Mouse (Mus musculus): ENCODE results near the gene Fip1l1. TPM values are rescaled to one million over a fixed set of nuclear protein-coding genes. Genes with fewer than 3 reads are reported as not detected.

The Fip1l1 gene
- total RNA-seq (2023) = 100 to 1,000 TPM; 128 to 136 TPM

GRCm38 (mm10) chr5:74535240-74536021, at the start of gene Fip1l1:
Gene Fip1l1 (plus strand): TSS chr5:74535449.

GRCm38 (mm10) chr5:74531630-74532280, 3.5 kb upstream of the Fip1l1 start, which contains the start of gene Scfd2:
Gene Scfd2 (minus strand): TSS chr5:74531759.

Other genes starting within 250 kb of the Fip1l1 start
- gene Scfd2, start 3.7 kb upstream of the Fip1l1 start, total RNA-seq (2023) = 10 to 100 TPM; 49.5 to 56.5 TPM
- gene Lnx1, start 167.5 kb downstream of the Fip1l1 start, total RNA-seq (2023) = not detected